In the genomic region with DNA sequence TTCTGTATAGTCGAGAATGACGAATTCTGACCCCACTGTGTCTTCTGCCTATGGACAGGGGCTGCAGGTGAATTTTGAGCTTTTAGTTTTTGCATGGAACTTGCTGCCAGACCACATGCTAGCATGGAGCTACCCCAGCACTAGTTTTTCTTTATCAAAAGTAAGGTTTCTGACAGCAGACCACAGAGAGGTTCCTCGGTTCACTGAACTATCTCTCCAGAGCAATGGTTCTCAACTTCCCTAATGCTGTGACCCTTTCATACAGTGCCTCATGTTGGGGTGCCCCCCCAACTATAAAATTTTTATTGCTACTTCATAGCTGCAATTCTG, we compare ENCODE assay signal across 10 mouse cellular contexts. TPM values are rescaled to one million over a fixed set of nuclear protein-coding genes. Genes with fewer than 3 reads are reported as not detected.
DNase-seq lines count a peak whose midpoint lies in the region; ATAC-seq and TF ChIP-seq lines count a peak whose summit lies in the region.
"Had no signal": no experiment of that assay in that cellular context is flagged by ENCODE, and none has a peak within 500 bp of the region (broad histone marks: within the 10 kb centered on the region; RNA-seq: fewer than 3 reads in every experiment).

No protein-coding gene starts in this region.

- no peak for ATAC-seq in forebrain, embryonic 11.5 days (replicated peaks; ENCODE audit: low FRiP score)
- ATAC-seq in forebrain, embryonic 16.5 days, result no peak
- ATAC-seq in midbrain, embryonic 16.5 days, result no peak
- no peak for ATAC-seq in hindbrain, embryonic 16.5 days
- no peak for ATAC-seq in inflammation-experienced regulatory T-cells, adult 6 months

- no peak overlapping the region for H3K27ac ChIP-seq in forebrain, embryonic 11.5 days (ENCODE audit: low read depth, low read length)
- no peak overlapping the region for H3K27ac ChIP-seq in forebrain, embryonic 16.5 days (ENCODE audit: low read length)
- H3K27ac ChIP-seq in midbrain, embryonic 10.5 days (replicated peaks), result no peak overlapping the region
- no peak overlapping the region for H3K27ac ChIP-seq in midbrain, embryonic 16.5 days (ENCODE audit: low read length)
- no peak overlapping the region for H3K27ac ChIP-seq in hindbrain, embryonic 16.5 days (ENCODE audit: low read depth, low read length)

- peaks cover 5% of the 10 kb centered on the region for H3K4me1 ChIP-seq in forebrain, embryonic 11.5 days (replicated peaks; ENCODE audit: control insufficient read depth, insufficient read depth, low read length)
- peaks cover 9% of the 10 kb centered on the region for H3K4me1 ChIP-seq in forebrain, embryonic 16.5 days (replicated peaks; ENCODE audit: control insufficient read depth, insufficient read depth, low read length)
- peaks cover 16% of the 10 kb centered on the region for H3K4me1 ChIP-seq in midbrain, embryonic 10.5 days
- peaks cover 11% of the 10 kb centered on the region for H3K4me1 ChIP-seq in midbrain, embryonic 16.5 days (ENCODE audit: control insufficient read depth, insufficient read depth, low read length)
- H3K4me1 ChIP-seq in hindbrain, embryonic 16.5 days (ENCODE audit: control insufficient read depth, insufficient read depth, low read depth, low read length), result peaks cover 7% of the 10 kb centered on the region

- H3K79me2 ChIP-seq in myocyte (ENCODE audit: control insufficient read depth, insufficient read depth), result peaks cover 13% of the 10 kb centered on the region

- no peak for TF ChIP-seq POLR2A in myocyte (IDR thresholded peaks at IDR 0.05; ENCODE audit: insufficient read length, low read depth)

- WGBS in forebrain, embryonic 11.5 days, result 83% methylated on average over 3 of the region's 3 CpGs
- WGBS in forebrain, embryonic 16.5 days, result 75% methylated on average over 3 of the region's 3 CpGs
- 84% methylated on average over 3 of the region's 3 CpGs for WGBS in midbrain, embryonic 10.5 days
- 84% methylated on average over 3 of the region's 3 CpGs for WGBS in midbrain, embryonic 16.5 days
- 81% methylated on average over 3 of the region's 3 CpGs for WGBS in hindbrain, embryonic 16.5 days

- no peak overlapping the region; the same call in 1 of the 2 replicates for H3K9ac ChIP-seq in forebrain, embryonic 11.5 days (ENCODE audit: low read length)
- H3K9ac ChIP-seq in forebrain, embryonic 16.5 days (replicated peaks; ENCODE audit: low read depth, low read length), result no peak overlapping the region
- H3K9ac ChIP-seq in midbrain, embryonic 16.5 days (ENCODE audit: low read depth, low read length), result no peak overlapping the region
- no peak overlapping the region; the same call in 1 of the 2 replicates for H3K9ac ChIP-seq in hindbrain, embryonic 16.5 days (ENCODE audit: low read depth, low read length)

- DNase-seq in forebrain, embryonic 11.5 days (ENCODE audit: low spot score), result no peak
- DNase-seq in midbrain, embryonic 10.5 days (ENCODE audit: low spot score), result no peak
- no peak for DNase-seq in left cerebral cortex, postnatal 25 days (ENCODE audit: low spot score in 2 of 2)
- DNase-seq: heart, postnatal 36 days; thymus, postnatal 4 days had no signal

- H3K9me3 ChIP-seq in forebrain, embryonic 11.5 days (ENCODE audit: control insufficient read depth, low read length), result no peaks in the 10 kb centered on the region
- no peaks in the 10 kb centered on the region for H3K9me3 ChIP-seq in forebrain, embryonic 16.5 days (ENCODE audit: control insufficient read depth, low read length)
- H3K9me3 ChIP-seq in midbrain, embryonic 10.5 days (replicated peaks), result no peaks in the 10 kb centered on the region
- no peaks in the 10 kb centered on the region for H3K9me3 ChIP-seq in midbrain, embryonic 16.5 days (replicated peaks; ENCODE audit: control insufficient read depth, low read length, poor library complexity, severe bottlenecking)
- no peaks in the 10 kb centered on the region for H3K9me3 ChIP-seq in hindbrain, embryonic 16.5 days (ENCODE audit: control insufficient read depth, low read length)

- intact Hi-C loops in left cerebral cortex, postnatal 25 days (cut with DNase I), result no loop called here

- no peaks in the 10 kb centered on the region; the same call in 1 of the 2 replicates for H3K36me3 ChIP-seq in forebrain, embryonic 11.5 days (ENCODE audit: control insufficient read depth, insufficient read depth, low read length)
- no peaks in the 10 kb centered on the region for H3K36me3 ChIP-seq in forebrain, embryonic 16.5 days (ENCODE audit: control insufficient read depth, insufficient read depth)
- peaks cover 39% of the 10 kb centered on the region for H3K36me3 ChIP-seq in midbrain, embryonic 10.5 days
- H3K36me3 ChIP-seq in midbrain, embryonic 16.5 days (ENCODE audit: control insufficient read depth, insufficient read depth, low read length), result no peaks in the 10 kb centered on the region
- no peaks in the 10 kb centered on the region for H3K36me3 ChIP-seq in hindbrain, embryonic 16.5 days (ENCODE audit: control insufficient read depth, insufficient read depth, low read length)
- no peaks in the 10 kb centered on the region for H3K36me3 ChIP-seq in myocyte (ENCODE audit: control insufficient read depth, insufficient read depth)

- H3K27me3 ChIP-seq in forebrain, embryonic 11.5 days (ENCODE audit: control insufficient read depth, insufficient read depth, low read length), result no peaks in the 10 kb centered on the region
- no peaks in the 10 kb centered on the region for H3K27me3 ChIP-seq in forebrain, embryonic 16.5 days (replicated peaks; ENCODE audit: control insufficient read depth, insufficient read depth, low read length)
- no peaks in the 10 kb centered on the region for H3K27me3 ChIP-seq in midbrain, embryonic 10.5 days (ENCODE audit: low read depth, poor library complexity, severe bottlenecking)
- no peaks in the 10 kb centered on the region for H3K27me3 ChIP-seq in midbrain, embryonic 16.5 days (ENCODE audit: control insufficient read depth, insufficient read depth, low read depth, low read length)
- no peaks in the 10 kb centered on the region for H3K27me3 ChIP-seq in hindbrain, embryonic 16.5 days (replicated peaks; ENCODE audit: control insufficient read depth, insufficient read depth, low read length)
- no peaks in the 10 kb centered on the region for H3K27me3 ChIP-seq in myocyte (ENCODE audit: control insufficient read depth, insufficient read depth, insufficient read length)

- H3ac ChIP-seq in myocyte (ENCODE audit: control insufficient read depth, insufficient read length), result no peak overlapping the region

- peak overlapping the region; percentile 71; the same call in 1 of the 2 replicates for H3K4me2 ChIP-seq in forebrain, embryonic 11.5 days (ENCODE audit: low read depth, low read length, severe bottlenecking)
- no peak overlapping the region for H3K4me2 ChIP-seq in forebrain, embryonic 16.5 days (ENCODE audit: low read length)
- no peak overlapping the region for H3K4me2 ChIP-seq in midbrain, embryonic 16.5 days (ENCODE audit: low read length)
- H3K4me2 ChIP-seq in hindbrain, embryonic 16.5 days (ENCODE audit: low read length), result peak overlapping the region; percentile 97
- peak overlapping the region; percentile 71 for H3K4me2 ChIP-seq in myocyte (ENCODE audit: low read depth)

- H3K4me3 ChIP-seq in forebrain, embryonic 11.5 days (ENCODE audit: low read depth, low read length), result peak overlapping the region; percentile 85
- no peak overlapping the region for H3K4me3 ChIP-seq in forebrain, embryonic 16.5 days (replicated peaks; ENCODE audit: low read length)
- peak overlapping the region; percentile 89 for H3K4me3 ChIP-seq in midbrain, embryonic 10.5 days
- H3K4me3 ChIP-seq in midbrain, embryonic 16.5 days (ENCODE audit: low read depth, low read length), result no peak overlapping the region
- H3K4me3 ChIP-seq in hindbrain, embryonic 16.5 days (ENCODE audit: low read length), result no peak overlapping the region
- H3K4me3 ChIP-seq in myocyte, result peak overlapping the region; percentile 49

RNA-seq across cellular contexts. Expression of a gene that starts 2.7 kb away (rescaled TPM):
- polyA plus RNA-seq in forebrain, embryonic 11.5 days (2014; fragmentation: Nextera tagmentation; extraction: Ambion mirVana), result 375 and 391 TPM in 2 replicates
- polyA plus RNA-seq in forebrain, embryonic 16.5 days (2015; fragmentation: Nextera tagmentation; extraction: Ambion mirVana), result 212 and 215 TPM in 2 replicates
- polyA plus RNA-seq in midbrain, embryonic 10.5 days (2016; fragmentation: Nextera tagmentation; extraction: Ambion mirVana), result 381 and 432 TPM in 2 replicates
- 179 and 186 TPM in 2 replicates for polyA plus RNA-seq in midbrain, embryonic 16.5 days (2015; fragmentation: Nextera tagmentation; extraction: Ambion mirVana)
- polyA plus RNA-seq in hindbrain, embryonic 16.5 days (2015; fragmentation: Nextera tagmentation; extraction: Ambion mirVana), result 189 and 192 TPM in 2 replicates
- 69.3 TPM for polyA plus RNA-seq in myocyte (2012; fragmentation: generic; extraction: Trizol)
- polyA plus RNA-seq in inflammation-experienced regulatory T-cells, adult 6 months (2017; shearing (Covaris generic)), result 100 to 1,000 TPM; 140 to 223 (median 144) TPM
- 10 to 100 TPM; 56.1 to 61.2 TPM for total RNA-seq in left cerebral cortex, postnatal 25 days (2021)

RNA-seq across cellular contexts. Expression of a gene that starts 23.9 kb away (rescaled TPM):
- polyA plus RNA-seq in forebrain, embryonic 11.5 days (2014; fragmentation: Nextera tagmentation; extraction: Ambion mirVana), result not detected in 2 replicates
- polyA plus RNA-seq in forebrain, embryonic 16.5 days (2015; fragmentation: Nextera tagmentation; extraction: Ambion mirVana), result 0.41 and 0.86 TPM in 2 replicates
- 0.09 TPM in 2 replicates for polyA plus RNA-seq in midbrain, embryonic 10.5 days (2016; fragmentation: Nextera tagmentation; extraction: Ambion mirVana)
- 0.46 and 0.92 TPM in 2 replicates for polyA plus RNA-seq in midbrain, embryonic 16.5 days (2015; fragmentation: Nextera tagmentation; extraction: Ambion mirVana)
- 0.22 and 0.45 TPM in 2 replicates for polyA plus RNA-seq in hindbrain, embryonic 16.5 days (2015; fragmentation: Nextera tagmentation; extraction: Ambion mirVana)
- 0.19 TPM for polyA plus RNA-seq in myocyte (2012; fragmentation: generic; extraction: Trizol)
- 1 to 10 TPM in 1 of 3 experiments, under 1 TPM in 1, not detected in 1; 0.28 to 1.1 TPM for polyA plus RNA-seq in inflammation-experienced regulatory T-cells, adult 6 months (2017; shearing (Covaris generic))
- under 1 TPM; 0.16 to 0.23 TPM for total RNA-seq in left cerebral cortex, postnatal 25 days (2021)
- total RNA-seq: heart, postnatal 36 days had no signal

RNA-seq across cellular contexts. Expression of a gene that starts 31.0 kb away (rescaled TPM):
- polyA plus RNA-seq in forebrain, embryonic 11.5 days (2014; fragmentation: Nextera tagmentation; extraction: Ambion mirVana), result 2.2 and 3.8 TPM in 2 replicates
- 3.0 and 5.3 TPM in 2 replicates for polyA plus RNA-seq in forebrain, embryonic 16.5 days (2015; fragmentation: Nextera tagmentation; extraction: Ambion mirVana)
- polyA plus RNA-seq in midbrain, embryonic 10.5 days (2016; fragmentation: Nextera tagmentation; extraction: Ambion mirVana), result 3.6 and 4.6 TPM in 2 replicates
- 2.4 and 2.7 TPM in 2 replicates for polyA plus RNA-seq in midbrain, embryonic 16.5 days (2015; fragmentation: Nextera tagmentation; extraction: Ambion mirVana)
- 2.1 and 2.6 TPM in 2 replicates for polyA plus RNA-seq in hindbrain, embryonic 16.5 days (2015; fragmentation: Nextera tagmentation; extraction: Ambion mirVana)
- polyA plus RNA-seq in myocyte (2012; fragmentation: generic; extraction: Trizol), result 0.59 TPM
- polyA plus RNA-seq in inflammation-experienced regulatory T-cells, adult 6 months (2017; shearing (Covaris generic)), result 10 to 100 TPM in 2 of 3 experiments, 1 to 10 TPM in 1; 6.3 to 13.1 (median 12.2) TPM
- total RNA-seq in left cerebral cortex, postnatal 25 days (2021), result 1 to 10 TPM; 1.5 to 4.2 TPM

RNA-seq across cellular contexts. Expression of a gene that starts 31.6 kb away (rescaled TPM):
- 6.1 and 6.8 TPM in 2 replicates for polyA plus RNA-seq in forebrain, embryonic 11.5 days (2014; fragmentation: Nextera tagmentation; extraction: Ambion mirVana)
- 16.2 and 16.6 TPM in 2 replicates for polyA plus RNA-seq in forebrain, embryonic 16.5 days (2015; fragmentation: Nextera tagmentation; extraction: Ambion mirVana)
- polyA plus RNA-seq in midbrain, embryonic 10.5 days (2016; fragmentation: Nextera tagmentation; extraction: Ambion mirVana), result 4.6 and 6.2 TPM in 2 replicates
- polyA plus RNA-seq in midbrain, embryonic 16.5 days (2015; fragmentation: Nextera tagmentation; extraction: Ambion mirVana), result 16.7 and 17.1 TPM in 2 replicates
- 14.4 and 15.8 TPM in 2 replicates for polyA plus RNA-seq in hindbrain, embryonic 16.5 days (2015; fragmentation: Nextera tagmentation; extraction: Ambion mirVana)
- 14.2 TPM for polyA plus RNA-seq in myocyte (2012; fragmentation: generic; extraction: Trizol)
- under 1 TPM; 0.55 to 0.88 (median 0.74) TPM for polyA plus RNA-seq in inflammation-experienced regulatory T-cells, adult 6 months (2017; shearing (Covaris generic))
- total RNA-seq in left cerebral cortex, postnatal 25 days (2021), result 100 to 1,000 TPM; 106 to 120 TPM

RNA-seq across cellular contexts. Expression of a gene that starts 55.4 kb away (rescaled TPM):
- 493 and 540 TPM in 2 replicates for polyA plus RNA-seq in forebrain, embryonic 11.5 days (2014; fragmentation: Nextera tagmentation; extraction: Ambion mirVana)
- polyA plus RNA-seq in forebrain, embryonic 16.5 days (2015; fragmentation: Nextera tagmentation; extraction: Ambion mirVana), result 405 and 411 TPM in 2 replicates
- 537 and 556 TPM in 2 replicates for polyA plus RNA-seq in midbrain, embryonic 10.5 days (2016; fragmentation: Nextera tagmentation; extraction: Ambion mirVana)
- polyA plus RNA-seq in midbrain, embryonic 16.5 days (2015; fragmentation: Nextera tagmentation; extraction: Ambion mirVana), result 321 and 329 TPM in 2 replicates
- 332 and 340 TPM in 2 replicates for polyA plus RNA-seq in hindbrain, embryonic 16.5 days (2015; fragmentation: Nextera tagmentation; extraction: Ambion mirVana)
- polyA plus RNA-seq in myocyte (2012; fragmentation: generic; extraction: Trizol), result 293 TPM
- polyA plus RNA-seq in inflammation-experienced regulatory T-cells, adult 6 months (2017; shearing (Covaris generic)), result 100 to 1,000 TPM in 1 of 3 experiments, 10 to 100 TPM in 2; 92.8 to 133 (median 95.4) TPM
- 100 to 1,000 TPM; 334 to 352 TPM for total RNA-seq in left cerebral cortex, postnatal 25 days (2021)

Comparison
In these comparisons a context has a peak if more than half of its experiments do, and no peak if none do; other contexts are left out.
1. H3K4me2 ChIP-seq: peak in forebrain, embryonic 11.5 days (single experiment), hindbrain, embryonic 16.5 days (single experiment) and myocyte (single experiment); none in forebrain, embryonic 16.5 days (single experiment) and midbrain, embryonic 16.5 days (single experiment).
2. H3K4me3 ChIP-seq: peak in forebrain, embryonic 11.5 days (single experiment), midbrain, embryonic 10.5 days (single experiment) and myocyte (single experiment); none in forebrain, embryonic 16.5 days (single experiment), midbrain, embryonic 16.5 days (single experiment) and hindbrain, embryonic 16.5 days (single experiment).